Mouse (Mus musculus) embryo, embryonic 11 days (tissue): ENCODE measurements around the gene Ocm.

Source experiments
- DNase-seq: peaks from one replicate; pipeline ENCODE4 v3.0.0-alpha.2; 2015

Gene Ocm

DNA sequence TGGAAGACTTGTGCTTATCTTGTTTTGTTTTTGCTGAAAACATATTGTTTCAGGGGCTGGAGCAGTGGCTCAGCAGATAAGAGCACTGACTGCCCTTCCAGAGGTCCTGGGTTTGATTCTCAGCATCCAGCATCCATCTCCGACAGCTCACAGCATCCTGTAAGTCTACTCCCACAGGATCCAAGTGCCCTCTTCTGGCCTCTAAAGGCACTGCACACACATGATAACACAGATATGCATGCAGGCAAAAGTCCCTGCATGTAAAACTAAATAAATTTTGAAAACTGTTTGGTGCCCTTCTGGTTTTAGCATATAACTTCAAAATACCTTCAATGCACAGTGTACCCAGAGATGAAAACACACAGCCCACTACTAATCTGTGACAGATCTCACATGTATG, 27.1 kb downstream of the Ocm start:
- DNase-seq: no peak

DNA sequence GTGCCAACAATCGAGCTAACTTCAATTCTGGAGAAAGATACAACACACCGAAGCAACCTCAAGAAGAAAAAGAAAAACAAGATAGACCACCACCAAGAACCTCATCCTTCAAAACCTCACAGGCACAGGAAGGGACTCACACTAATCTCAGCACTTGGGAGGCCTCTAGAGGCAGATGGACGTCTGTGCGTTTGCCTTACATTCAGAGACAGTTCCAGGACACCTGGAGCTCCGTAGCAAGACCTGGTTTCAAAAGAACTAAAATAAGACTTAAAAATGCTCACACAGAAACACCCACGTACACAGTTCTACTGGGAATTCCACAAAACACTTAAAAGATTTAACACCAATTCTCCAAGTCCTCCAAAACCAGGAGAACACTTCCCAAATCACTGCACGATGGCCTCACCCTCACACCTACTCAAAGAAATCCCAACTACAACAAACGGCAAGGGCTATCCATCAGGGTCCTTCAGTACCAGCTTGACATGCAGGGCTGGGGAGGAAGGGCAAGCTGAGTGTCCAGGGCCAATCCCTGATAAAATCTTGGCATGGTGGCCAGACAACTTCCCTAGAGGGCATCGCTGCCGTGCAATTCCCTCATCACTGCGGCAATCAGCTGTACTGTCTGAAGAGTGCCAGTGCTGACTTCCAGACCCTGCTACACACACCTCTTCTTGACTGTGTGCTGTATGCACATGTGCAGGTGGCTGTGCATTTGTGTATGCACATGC, 31.7 kb downstream of the Ocm start:
- DNase-seq: no peak

- no peak for DNase-seq
These were observed 32.6 kb downstream of the Ocm start for GRCm38 (mm10) chr5:143993849-143994248.

- DNase-seq: no peak
These were observed 33.2 kb downstream of the Ocm start for GRCm38 (mm10) chr5:143993260-143993659.

GRCm38 (mm10) chr5:143992661-143993060, 33.8 kb downstream of the Ocm start:
- DNase-seq: no peak

GRCm38 (mm10) chr5:143990086-143990485, 36.4 kb downstream of the Ocm start:
- no peak for DNase-seq

DNA sequence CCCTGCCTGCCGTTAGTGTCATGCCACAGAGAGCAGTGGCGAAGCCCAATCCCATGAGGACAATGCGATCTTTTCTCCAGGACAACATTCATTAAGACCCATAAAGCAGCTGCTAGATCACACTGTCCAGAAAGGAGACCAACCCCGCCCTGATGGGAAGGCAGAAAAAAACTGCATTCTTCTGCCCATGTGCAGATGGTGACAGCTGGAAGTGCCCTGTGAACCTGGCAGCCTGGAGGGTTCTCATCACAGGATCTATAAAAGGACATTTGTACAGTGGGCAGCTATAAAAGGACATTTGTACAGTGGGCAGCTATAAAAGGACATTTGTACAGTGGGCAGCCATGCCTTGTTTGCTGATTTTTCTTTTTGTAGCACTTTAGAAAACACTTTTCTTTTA, 37.4 kb downstream of the Ocm start:
- DNase-seq: no peak

DNA sequence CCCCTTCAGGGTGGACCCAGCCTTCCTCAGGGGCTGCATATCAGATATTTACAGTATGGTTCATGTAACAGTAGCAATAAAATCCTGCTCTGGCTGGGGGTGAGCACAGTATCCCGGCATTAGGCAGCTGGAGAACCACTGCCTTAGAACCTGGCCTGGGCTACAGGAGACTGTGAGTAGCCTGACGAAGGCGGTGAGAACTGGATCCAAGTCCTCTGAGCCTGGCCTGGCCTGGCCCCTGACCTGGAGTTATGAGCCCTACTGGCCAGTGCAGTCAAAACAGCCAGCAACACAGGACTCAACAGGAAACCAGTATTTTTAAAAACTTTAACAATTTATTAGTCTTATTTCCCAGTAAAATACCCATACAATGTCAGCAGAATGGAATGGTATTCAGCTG, 38.9 kb downstream of the Ocm start:
- no peak for DNase-seq

DNA sequence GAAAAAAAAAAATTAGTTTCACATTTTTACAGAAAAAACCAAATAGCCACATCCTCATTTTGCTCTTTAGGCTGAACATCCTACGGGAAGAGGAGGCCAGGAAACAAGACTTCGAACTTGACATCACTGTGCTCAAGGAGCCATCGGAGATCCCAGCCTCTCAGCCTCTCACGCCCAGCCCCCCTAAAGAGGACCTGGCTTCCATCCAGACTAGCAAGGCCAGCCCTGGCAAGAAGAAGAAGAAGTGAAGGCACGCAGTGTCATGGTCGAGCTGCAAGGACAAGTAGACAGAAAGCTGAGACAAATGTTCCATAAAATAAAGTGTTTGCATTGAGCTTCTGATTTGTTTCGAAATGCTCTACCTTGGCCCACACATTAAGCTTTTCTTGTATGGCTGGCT, 41.1 kb downstream of the Ocm start:
- DNase-seq: no peak

DNA sequence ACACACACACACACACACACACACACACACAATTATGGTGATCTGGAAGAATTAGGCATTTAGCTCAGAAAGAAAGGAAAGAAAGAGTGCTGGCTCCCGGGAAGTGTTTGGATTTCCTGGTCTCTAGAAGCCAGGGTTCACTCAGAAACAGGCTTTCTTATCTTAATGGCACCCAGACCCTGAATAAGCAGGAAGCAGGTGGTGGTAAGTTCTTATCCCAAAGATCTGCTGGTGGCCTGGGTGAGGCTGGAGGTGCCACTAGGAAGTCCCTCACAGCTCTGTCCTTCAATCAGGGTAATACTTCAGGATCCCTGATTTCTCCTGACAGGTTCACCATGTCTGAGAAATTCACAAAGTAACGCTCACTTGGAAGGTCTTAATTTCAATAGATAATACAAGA, 44.1 kb downstream of the Ocm start:
- no peak for DNase-seq

- DNase-seq: peak; percentile 19
These were observed 45.6 kb downstream of the Ocm start for GRCm38 (mm10) chr5:143980858-143981257.

DNA sequence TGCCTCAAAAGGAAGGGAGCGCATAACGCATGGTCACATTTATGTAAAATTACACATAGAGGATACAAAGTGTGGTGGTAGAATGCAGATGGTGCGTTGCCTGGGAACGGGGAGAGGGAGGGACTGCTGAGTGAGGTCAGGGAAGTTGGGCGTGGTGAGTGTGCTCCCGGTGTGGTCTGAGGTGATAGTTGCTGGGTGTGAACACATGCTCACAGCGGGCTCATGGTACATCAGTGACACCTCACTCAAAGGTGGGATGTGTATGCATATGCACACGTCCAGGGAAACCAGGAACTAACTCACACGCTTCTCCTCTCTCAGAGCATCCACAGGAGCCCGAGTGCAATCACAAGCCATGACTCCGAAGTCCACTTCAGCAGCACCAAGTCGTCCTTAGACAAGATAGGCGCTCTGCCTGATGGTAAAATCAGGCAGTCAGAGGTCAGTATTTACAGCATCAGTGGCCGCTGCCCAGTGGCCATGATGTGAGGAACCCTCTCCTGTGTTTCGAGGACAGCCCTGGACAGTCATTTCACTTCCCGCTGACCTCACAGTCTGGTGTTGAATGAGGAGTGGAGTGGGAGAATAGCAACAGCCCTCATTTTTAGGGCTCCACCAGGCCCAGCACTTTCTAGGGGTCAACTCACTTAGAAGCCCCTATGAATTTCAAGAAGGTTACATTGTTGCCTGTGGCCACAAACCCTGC, 49.6 kb downstream of the Ocm start:
- no peak for DNase-seq

DNA sequence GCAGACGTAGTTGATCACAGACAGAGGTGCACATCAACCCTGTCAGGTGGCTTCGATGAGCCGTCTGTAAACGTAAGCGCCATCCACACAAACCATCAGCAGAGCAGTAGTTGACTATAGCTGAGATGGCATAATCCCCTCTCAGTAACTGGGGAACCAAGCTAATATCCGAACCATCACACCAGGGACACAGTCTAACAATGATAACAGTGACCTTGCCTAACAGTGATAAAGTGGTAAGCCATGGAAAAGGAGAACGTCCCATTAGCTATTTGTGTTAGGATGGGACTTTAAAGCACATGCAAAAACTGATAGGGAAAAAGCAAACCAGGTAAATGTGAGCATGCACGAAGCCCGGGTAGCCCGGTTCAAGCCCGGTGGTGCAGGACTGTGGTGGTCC, 50.2 kb downstream of the Ocm start:
- no peak for DNase-seq

- DNase-seq: no peak
These were observed 50.9 kb downstream of the Ocm start for GRCm38 (mm10) chr5:143975631-143975933.

GRCm38 (mm10) chr5:143974931-143975630, 51.4 kb downstream of the Ocm start:
- DNase-seq: peak; percentile 73

DNA sequence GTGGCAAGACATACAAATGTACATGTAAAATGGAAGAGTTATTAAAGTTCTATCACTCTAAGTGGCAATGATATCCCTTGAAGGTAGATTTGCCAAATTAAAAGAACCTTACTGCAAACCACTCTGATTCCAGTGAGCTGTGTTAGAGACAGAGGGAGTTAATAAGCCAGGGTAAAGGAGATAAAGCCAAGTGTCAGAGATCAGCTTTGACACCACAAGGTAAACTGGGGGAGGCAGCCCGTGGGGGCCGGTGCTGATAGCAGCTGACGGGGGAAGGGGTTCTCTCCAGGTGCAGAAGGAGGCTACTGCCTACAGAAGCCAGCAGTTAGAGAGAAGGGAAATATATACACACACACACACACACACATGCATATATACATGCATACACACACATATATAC, 53.8 kb downstream of the Ocm start:
- no peak for DNase-seq
